ENCODE assay signal across 24 mouse cellular contexts in genomic region chr19:9029640-9030262, GRCm38 (mm10). TPM values are rescaled to one million over a fixed set of nuclear protein-coding genes. Genes with fewer than 3 reads are reported as not detected.
DNase-seq lines count a peak whose midpoint lies in the region; ATAC-seq and TF ChIP-seq lines count a peak whose summit lies in the region.
"Had no signal": no experiment of that assay in that cellular context is flagged by ENCODE, and none has a peak within 500 bp of the region (broad histone marks: within the 10 kb centered on the region; RNA-seq: fewer than 3 reads in every experiment).

No protein-coding gene starts in this region.

- no peak overlapping the region for H3K4me2 ChIP-seq in heart, embryonic 16.5 days (ENCODE audit: low read depth, low read length)
- H3K4me2 ChIP-seq in hindbrain, embryonic 14.5 days (replicated peaks) = no peak overlapping the region
- H3K4me2 ChIP-seq in midbrain, embryonic 15.5 days = no peak overlapping the region
- H3K4me2 ChIP-seq: forebrain, embryonic 12.5 days; hindbrain, embryonic 15.5 days; intestine, embryonic 15.5 days; liver, embryonic 11.5 days had no signal

- peak; percentile 7 for DNase-seq in cerebellum, adult 11 months
- no peak for DNase-seq in heart, adult 11 months
- DNase-seq in brain, embryonic 14.5 days (ENCODE audit: low read depth) = peak; percentile 43
- DNase-seq in cerebellum, postnatal 25 days = peak; percentile 58 to 65
- DNase-seq in hindbrain, embryonic 14.5 days (ENCODE audit: low spot score) = no peak
- DNase-seq: gastrocnemius, postnatal 36 days; kidney, adult 9 months; kidney, postnatal 36 days; lung, adult 18-20 months; midbrain, embryonic 14.5 days; retina, postnatal 1 day; thymus, adult 2 months had no signal

- WGBS in heart, embryonic 16.5 days = 53% methylated on average over 2 of the region's 2 CpGs
- WGBS in hindbrain, embryonic 14.5 days = 67% methylated on average over 2 of the region's 2 CpGs
- WGBS in midbrain, embryonic 15.5 days = 76% methylated on average over 2 of the region's 2 CpGs

- H3K4me3 ChIP-seq in heart, embryonic 16.5 days (ENCODE audit: low read length) = no peak overlapping the region
- H3K4me3 ChIP-seq in hindbrain, embryonic 14.5 days (replicated peaks; ENCODE audit: low read length) = no peak overlapping the region
- H3K4me3 ChIP-seq in midbrain, embryonic 15.5 days = no peak overlapping the region
- H3K4me3 ChIP-seq: embryonic facial prominence, embryonic 10.5 days; forebrain, embryonic 12.5 days; hindbrain, embryonic 15.5 days; intestine, embryonic 15.5 days; left cerebral cortex, adult 2 months; megakaryocyte, embryonic 14.5 days had no signal

- H3K9me3 ChIP-seq in heart, embryonic 16.5 days (replicated peaks; ENCODE audit: control insufficient read depth, low read length) = no peaks in the 10 kb centered on the region
- H3K9me3 ChIP-seq in hindbrain, embryonic 14.5 days (ENCODE audit: control insufficient read depth, low read length) = no peaks in the 10 kb centered on the region
- no peaks in the 10 kb centered on the region for H3K9me3 ChIP-seq in midbrain, embryonic 15.5 days
- H3K9me3 ChIP-seq: embryonic facial prominence, embryonic 10.5 days; forebrain, embryonic 12.5 days; G1E; hindbrain, embryonic 15.5 days; intestine, embryonic 15.5 days; megakaryocyte, embryonic 14.5 days had no signal

- ATAC-seq in cerebellum, adult (ENCODE audit: insufficient number of reproducible peaks, low FRiP score, low TSS enrichment) = no peak
- ATAC-seq in heart, embryonic 16.5 days (replicated peaks; ENCODE audit: extremely low read depth, insufficient read depth, low FRiP score) = peak; percentile 8; the same call in 1 of the 2 replicates
- ATAC-seq in hindbrain, embryonic 14.5 days (ENCODE audit: low FRiP score) = no peak
- ATAC-seq in midbrain, embryonic 15.5 days (replicated peaks) = no peak
- ATAC-seq: intestine, embryonic 15.5 days had no signal

- H3K27ac ChIP-seq in heart, embryonic 16.5 days (ENCODE audit: low read length) = peak overlapping the region; percentile 57
- no peak overlapping the region for H3K27ac ChIP-seq in hindbrain, embryonic 14.5 days
- no peak overlapping the region for H3K27ac ChIP-seq in midbrain, embryonic 15.5 days
- H3K27ac ChIP-seq: embryonic facial prominence, embryonic 10.5 days; forebrain, embryonic 12.5 days; hindbrain, embryonic 15.5 days; intestine, embryonic 15.5 days; left cerebral cortex, adult 2 months had no signal

- TF ChIP-seq POLR2A in brain, embryonic 14.5 days (IDR thresholded peaks at IDR 0.05; ENCODE audit: borderline replicate concordance, extremely low read depth, insufficient read depth, insufficient read length, poor library complexity, severe bottlenecking) = no peak

- TF ChIP-seq CTCF in brain, embryonic 14.5 days (IDR thresholded peaks at IDR 0.05; ENCODE audit: borderline replicate concordance, extremely low read depth, insufficient read depth, insufficient read length) = no peak

- H3K4me1 ChIP-seq in heart, embryonic 16.5 days (ENCODE audit: control insufficient read depth, insufficient read depth, low read length) = peaks cover 42% of the 10 kb centered on the region
- H3K4me1 ChIP-seq in hindbrain, embryonic 14.5 days (replicated peaks; ENCODE audit: control insufficient read depth, insufficient read depth, low read length) = peaks cover 14% of the 10 kb centered on the region
- H3K4me1 ChIP-seq in midbrain, embryonic 15.5 days = peaks cover 19% of the 10 kb centered on the region

- no peaks in the 10 kb centered on the region for H3K27me3 ChIP-seq in heart, embryonic 16.5 days (ENCODE audit: control insufficient read depth, insufficient read depth, low read length)
- no peaks in the 10 kb centered on the region for H3K27me3 ChIP-seq in hindbrain, embryonic 14.5 days (ENCODE audit: control insufficient read depth, insufficient read depth, low read length)
- H3K27me3 ChIP-seq in midbrain, embryonic 15.5 days (replicated peaks) = no peaks in the 10 kb centered on the region
- H3K27me3 ChIP-seq: forebrain, embryonic 12.5 days; hindbrain, embryonic 15.5 days; intestine, embryonic 15.5 days had no signal

- H3K36me3 ChIP-seq in heart, embryonic 16.5 days (ENCODE audit: control insufficient read depth, insufficient read depth) = no peaks in the 10 kb centered on the region
- no peaks in the 10 kb centered on the region for H3K36me3 ChIP-seq in hindbrain, embryonic 14.5 days (replicated peaks; ENCODE audit: control insufficient read depth, insufficient read depth)
- H3K36me3 ChIP-seq in midbrain, embryonic 15.5 days (replicated peaks) = no peaks in the 10 kb centered on the region
- H3K36me3 ChIP-seq: embryonic facial prominence, embryonic 10.5 days; forebrain, embryonic 12.5 days; G1E; hindbrain, embryonic 15.5 days; intestine, embryonic 15.5 days had no signal

- no peak overlapping the region for H3K9ac ChIP-seq in heart, embryonic 16.5 days (ENCODE audit: low read length)
- no peak overlapping the region for H3K9ac ChIP-seq in hindbrain, embryonic 14.5 days
- H3K9ac ChIP-seq in midbrain, embryonic 15.5 days = no peak overlapping the region
- H3K9ac ChIP-seq: forebrain, embryonic 12.5 days; hindbrain, embryonic 15.5 days; intestine, embryonic 15.5 days had no signal

RNA-seq across cellular contexts. Expression of gene Ahnak, which starts 40.7 kb away (rescaled TPM):
- polyA plus RNA-seq in heart, embryonic 16.5 days (2015; fragmentation: Nextera tagmentation; extraction: Ambion mirVana) = 28.7 and 36.5 TPM in 2 replicates
- 2.5 and 6.0 TPM in 2 replicates for polyA plus RNA-seq in brain, embryonic 14.5 days (2012; rRNA removed)
- polyA plus RNA-seq in hindbrain, embryonic 14.5 days (2014; fragmentation: Nextera tagmentation; extraction: Ambion mirVana) = 4.5 and 4.9 TPM in 2 replicates
- polyA plus RNA-seq in midbrain, embryonic 15.5 days (2015; fragmentation: Nextera tagmentation; extraction: Ambion mirVana) = 4.9 and 5.9 TPM in 2 replicates

RNA-seq across cellular contexts. Expression of gene Scgb1a1, which starts 58.0 kb away (rescaled TPM):
- polyA plus RNA-seq in heart, embryonic 16.5 days (2015; fragmentation: Nextera tagmentation; extraction: Ambion mirVana) = 0.91 and 1.8 TPM in 2 replicates
- polyA plus RNA-seq in brain, embryonic 14.5 days (2012; rRNA removed) = not detected in 2 replicates
- polyA plus RNA-seq in hindbrain, embryonic 14.5 days (2014; fragmentation: Nextera tagmentation; extraction: Ambion mirVana) = not detected in 2 replicates
- not detected in 2 replicates for polyA plus RNA-seq in midbrain, embryonic 15.5 days (2015; fragmentation: Nextera tagmentation; extraction: Ambion mirVana)
- polyA plus RNA-seq: embryonic facial prominence, embryonic 10.5 days; forebrain, embryonic 12.5 days; G1E; hindbrain, embryonic 15.5 days; intestine, embryonic 15.5 days; limb, embryonic 11.5 days; liver, embryonic 11.5 days; midbrain, embryonic 14.5 days had no signal

Comparison
In these comparisons a context has a peak if more than half of its experiments do, and no peak if none do; other contexts are left out.
1. DNase-seq: peak in cerebellum, adult 11 months (single experiment), brain, embryonic 14.5 days (single experiment) and cerebellum, postnatal 25 days (2 of 2); none in heart, adult 11 months (single experiment) and hindbrain, embryonic 14.5 days (single experiment).